Mouse (Mus musculus): ENCODE results near the gene Wnt9a.

- TF ChIP-seq CTCF (IDR thresholded peaks at IDR 0.05; ENCODE audit: borderline replicate concordance, insufficient read depth, low read depth, low read length) (no peak), POLR2A (IDR thresholded peaks at IDR 0.05; ENCODE audit: borderline replicate concordance, insufficient read depth, low read length) (no peak)
These were observed 42.7 kb upstream of the Wnt9a start for GRCm38 (mm10) chr11:59263870-59264563.

Measured in cerebellum, adult 2 months (tissue).